Mouse (Mus musculus) c-Kit-positive CD71-negative TER-119-negative erythroid progenitor cells, embryonic 14.5 days (primary cell): ENCODE measurements at regions not wholly inside any gene's neighbourhood (a gene's known extent, or its start where the extent isn't known, plus 50 kb on each side); places are given as distances from the start of the nearest gene placed in this dataset.

Source experiments
- DNase-seq: peaks from one replicate; pipeline ENCODE4 v3.0.0-alpha.2; 2013; ENCODE audit warnings: low read depth

GRCm38 (mm10) chr2:169035315-169035714 lies 79.9 kb upstream of the Zfp64 start:
- peak; percentile 14 for DNase-seq

GRCm38 (mm10) chr2:169033997-169034396 lies 78.6 kb upstream of the Zfp64 start:
- no peak for DNase-seq

- DNase-seq = no peak
Observed at GRCm38 (mm10) chr2:169033181-169033580, 77.8 kb upstream of the Zfp64 start.

GRCm38 (mm10) chr2:169028531-169029114 lies 73.2 kb upstream of the Zfp64 start:
- no peak for DNase-seq

GRCm38 (mm10) chr2:169019037-169019436 lies 63.6 kb upstream of the Zfp64 start:
- DNase-seq = no peak

- DNase-seq = no peak
Observed at GRCm38 (mm10) chr2:169010271-169010670, 54.9 kb upstream of the Zfp64 start.

GRCm38 (mm10) chr2:169008756-169009155 lies 53.4 kb upstream of the Zfp64 start:
- DNase-seq = peak; percentile 8

GRCm38 (mm10) chr2:169008333-169008732 lies 52.9 kb upstream of the Zfp64 start:
- no peak for DNase-seq

- DNase-seq = no peak
Observed at GRCm38 (mm10) chr2:169006549-169006948, 51.2 kb upstream of the Zfp64 start.

GRCm38 (mm10) chr2:169005810-169006209 lies 50.4 kb upstream of the Zfp64 start:
- DNase-seq = no peak
